Mouse (Mus musculus): ENCODE results near the gene Atxn3. TPM values are rescaled to one million over a fixed set of nuclear protein-coding genes. Genes with fewer than 3 reads are reported as not detected.

Gene Atxn3
- polyA plus RNA-seq, 1 experiment from 2014 or later, result 14.6 TPM

DNA sequence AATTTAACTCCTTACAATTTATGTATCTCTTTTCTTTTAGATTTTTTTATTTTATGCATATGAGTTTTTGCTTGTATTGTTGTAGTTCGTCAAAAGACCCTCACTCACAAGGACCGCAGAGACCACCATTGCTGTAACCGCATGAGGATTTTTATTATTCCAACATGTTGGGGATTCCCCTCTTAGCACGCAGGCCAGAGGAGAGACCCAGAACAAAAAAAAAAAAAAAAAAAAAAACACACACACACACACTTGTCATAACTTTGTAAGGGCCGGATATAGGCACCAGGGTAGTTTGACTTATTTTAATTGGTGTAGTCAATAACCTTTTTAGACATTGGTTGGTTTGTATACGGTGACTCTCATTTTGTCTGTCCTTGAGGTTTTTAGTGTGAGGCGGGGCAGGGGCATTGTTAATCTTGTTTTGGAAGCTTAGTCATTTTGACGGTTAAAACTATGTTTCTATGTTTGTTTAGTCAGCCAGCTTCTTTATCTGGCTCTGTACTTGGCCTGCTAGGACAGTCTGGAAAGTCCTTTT, 21.2 kb upstream of the Atxn3 start:
- no peaks in the 10 kb centered on the region for H3K27me3 ChIP-seq (ENCODE audit: control insufficient read depth, insufficient read depth, low read length)
- peaks cover 17% of the 10 kb centered on the region for H3K4me1 ChIP-seq (replicated peaks; ENCODE audit: control insufficient read depth, insufficient read depth, low read length)
- no peak for ATAC-seq (ENCODE audit: low FRiP score)
- 96% methylated on average over 8 of the region's 8 CpGs for WGBS
- H3K4me2 ChIP-seq (replicated peaks), result no peak overlapping the region
- H3K27ac ChIP-seq, result no peak overlapping the region
- no peak for DNase-seq (ENCODE audit: low spot score)
- peaks cover 24% of the 10 kb centered on the region for H3K36me3 ChIP-seq (replicated peaks; ENCODE audit: control insufficient read depth, insufficient read depth)
- no peaks in the 10 kb centered on the region for H3K9me3 ChIP-seq (ENCODE audit: control insufficient read depth, low read length)
- no peak overlapping the region for H3K4me3 ChIP-seq (replicated peaks; ENCODE audit: low read length)
- H3K9ac ChIP-seq, result no peak overlapping the region

DNA sequence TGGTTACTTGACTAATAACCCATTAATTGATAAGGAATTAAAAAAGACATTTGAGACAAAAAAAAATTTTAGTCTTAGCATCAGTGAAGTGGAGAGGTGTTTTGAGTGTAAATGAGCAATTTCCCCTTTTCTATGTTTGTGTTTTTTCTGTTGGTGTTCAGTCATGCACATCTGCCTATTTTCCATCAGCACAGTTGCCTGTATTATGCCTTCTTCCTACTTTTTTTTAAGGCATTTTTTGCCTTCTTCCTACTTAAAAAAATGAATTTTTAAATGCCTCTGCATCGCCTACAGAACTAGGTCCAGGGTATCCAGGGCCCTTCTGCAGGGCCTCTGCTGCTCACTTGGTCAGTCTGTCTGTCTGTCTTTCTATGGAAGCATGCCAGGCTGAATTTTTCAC, 20.5 kb upstream of the Atxn3 start:
- WGBS, result 93% methylated on average over 1 of the region's 1 CpGs
- H3K27ac ChIP-seq, result no peak overlapping the region
- H3K4me3 ChIP-seq (replicated peaks; ENCODE audit: low read length), result no peak overlapping the region
- no peaks in the 10 kb centered on the region for H3K9me3 ChIP-seq (ENCODE audit: control insufficient read depth, low read length)
- ATAC-seq (ENCODE audit: low FRiP score), result no peak
- H3K4me1 ChIP-seq (replicated peaks; ENCODE audit: control insufficient read depth, insufficient read depth, low read length), result peaks cover 18% of the 10 kb centered on the region
- no peak overlapping the region for H3K4me2 ChIP-seq (replicated peaks)
- no peak for DNase-seq (ENCODE audit: low spot score)
- H3K36me3 ChIP-seq (replicated peaks; ENCODE audit: control insufficient read depth, insufficient read depth), result peaks cover 17% of the 10 kb centered on the region
- no peak overlapping the region for H3K9ac ChIP-seq
- H3K27me3 ChIP-seq (ENCODE audit: control insufficient read depth, insufficient read depth, low read length), result no peaks in the 10 kb centered on the region

DNA sequence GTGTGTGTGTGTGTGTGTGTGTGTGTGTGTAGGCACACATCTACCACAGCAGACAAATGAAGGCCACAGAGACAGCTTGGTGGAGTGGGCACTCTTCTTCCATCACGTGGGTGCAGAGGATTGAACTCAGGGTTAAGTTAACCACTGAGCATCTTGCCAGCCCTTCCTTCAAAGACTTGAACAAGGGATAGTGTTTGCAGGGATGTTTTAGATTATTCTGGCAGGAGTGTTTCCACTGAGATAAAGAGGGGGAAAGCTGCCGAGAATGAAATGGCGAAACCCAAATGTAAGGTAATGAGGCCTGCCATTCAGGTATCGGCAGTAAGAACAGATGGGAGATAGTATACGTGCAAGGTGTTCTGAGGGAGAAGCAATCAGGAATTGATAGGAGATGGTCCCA, 20.1 kb upstream of the Atxn3 start:
- Histone ChIP-seq H3K9ac (no peak overlapping the region), H3K4me1 (replicated peaks; ENCODE audit: control insufficient read depth, insufficient read depth, low read length) (peaks cover 18% of the 10 kb centered on the region), H3K4me2 (replicated peaks) (no peak overlapping the region), H3K9me3 (ENCODE audit: control insufficient read depth, low read length) (no peaks in the 10 kb centered on the region), H3K27me3 (ENCODE audit: control insufficient read depth, insufficient read depth, low read length) (no peaks in the 10 kb centered on the region), H3K36me3 (replicated peaks; ENCODE audit: control insufficient read depth, insufficient read depth) (peaks cover 13% of the 10 kb centered on the region), H3K27ac (no peak overlapping the region), H3K4me3 (replicated peaks; ENCODE audit: low read length) (no peak overlapping the region)
- DNase-seq (ENCODE audit: low spot score), result no peak
- ATAC-seq (ENCODE audit: low FRiP score), result no peak
- 93% methylated on average over 5 of the region's 5 CpGs for WGBS

DNA sequence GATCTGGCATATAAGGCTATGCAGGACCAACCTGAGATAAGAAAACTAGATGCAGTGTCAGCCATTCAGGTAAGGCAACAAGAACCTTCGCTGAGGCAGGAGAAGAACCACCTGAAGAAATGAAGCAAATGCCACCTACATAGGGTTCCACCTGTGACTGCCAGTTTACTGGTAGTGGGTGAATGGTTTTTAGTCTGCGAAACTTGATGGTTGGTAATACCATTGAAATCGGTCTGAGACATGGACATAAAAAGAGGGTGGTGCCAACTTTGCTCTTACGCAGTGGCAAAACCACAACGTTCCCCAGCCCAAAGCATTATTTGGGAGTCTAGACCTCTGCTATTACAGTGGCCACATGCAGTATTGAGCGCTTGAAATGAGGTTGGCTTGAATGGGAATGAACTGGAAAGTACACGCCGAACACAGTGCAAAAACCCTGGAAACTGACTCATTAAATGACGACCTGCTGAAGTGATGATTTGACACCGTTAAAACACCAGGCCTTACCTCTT, 19.4 kb upstream of the Atxn3 start:
- H3K4me1 ChIP-seq (replicated peaks; ENCODE audit: control insufficient read depth, insufficient read depth, low read length), result peaks cover 22% of the 10 kb centered on the region
- H3K9me3 ChIP-seq (ENCODE audit: control insufficient read depth, low read length), result no peaks in the 10 kb centered on the region
- H3K4me2 ChIP-seq (replicated peaks), result peak overlapping the region; percentile 61
- ATAC-seq (ENCODE audit: low FRiP score) (no peak), DNase-seq (ENCODE audit: low spot score) (no peak)
- no peak overlapping the region for H3K27ac ChIP-seq
- H3K9ac ChIP-seq, result no peak overlapping the region
- H3K27me3 ChIP-seq (ENCODE audit: control insufficient read depth, insufficient read depth, low read length), result no peaks in the 10 kb centered on the region
- H3K4me3 ChIP-seq (replicated peaks; ENCODE audit: low read length), result peak overlapping the region; percentile 92; the same call in 1 of the 2 replicates
- H3K36me3 ChIP-seq (replicated peaks; ENCODE audit: control insufficient read depth, insufficient read depth), result peaks cover 6% of the 10 kb centered on the region
- 94% methylated on average over 10 of the region's 10 CpGs for WGBS

DNA sequence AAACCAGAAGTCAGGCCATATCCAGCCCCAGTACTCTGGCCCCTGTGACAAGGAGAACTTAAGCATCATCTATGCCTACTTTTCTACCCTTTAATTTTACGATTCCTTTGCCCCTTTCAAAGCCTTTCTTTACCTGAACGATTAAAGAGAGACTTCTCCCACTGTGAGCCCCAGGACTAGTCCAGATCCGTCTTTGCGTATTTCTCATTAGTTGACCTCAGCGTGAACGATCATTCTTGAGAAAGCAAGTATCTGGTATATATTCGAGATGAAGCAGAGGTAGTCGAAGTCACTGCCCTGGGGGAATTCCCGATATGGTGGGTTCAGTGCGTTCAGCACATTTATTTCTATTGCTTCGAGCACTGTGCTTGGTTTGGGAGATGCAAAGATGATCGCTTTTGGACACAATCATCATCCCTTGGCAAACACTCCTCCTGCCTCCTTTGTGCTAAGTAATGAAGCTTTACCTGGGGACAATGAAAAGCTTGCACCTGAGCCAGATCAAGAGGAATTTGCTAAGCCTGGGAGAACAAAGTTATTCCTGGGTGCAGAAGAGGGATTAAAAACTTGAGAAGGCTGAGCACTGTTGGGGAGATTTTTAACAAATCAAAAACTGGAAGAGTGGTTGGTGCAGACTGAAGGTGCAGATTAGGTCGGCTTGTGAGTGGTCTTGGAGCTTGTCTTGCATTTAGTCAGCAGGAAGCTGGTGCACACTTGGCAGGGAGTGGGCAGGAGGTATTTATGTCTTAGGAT, 18.8 kb upstream of the Atxn3 start:
- ATAC-seq (ENCODE audit: low FRiP score), result no peak
- peaks cover 22% of the 10 kb centered on the region for H3K4me1 ChIP-seq (replicated peaks; ENCODE audit: control insufficient read depth, insufficient read depth, low read length)
- no peaks in the 10 kb centered on the region for H3K27me3 ChIP-seq (ENCODE audit: control insufficient read depth, insufficient read depth, low read length)
- H3K9me3 ChIP-seq (ENCODE audit: control insufficient read depth, low read length), result no peaks in the 10 kb centered on the region
- H3K27ac ChIP-seq, result 0 out of 2 replicates have a peak overlapping the region, but pooled peaks have one; percentile 97
- peak overlapping the region; percentile 61 for H3K4me2 ChIP-seq (replicated peaks)
- peak overlapping the region; percentile 91 for H3K9ac ChIP-seq
- peaks cover 5% of the 10 kb centered on the region for H3K36me3 ChIP-seq (replicated peaks; ENCODE audit: control insufficient read depth, insufficient read depth)
- WGBS, result 20% methylated on average over 13 of the region's 13 CpGs
- DNase-seq (ENCODE audit: low spot score), result no peak
- peak overlapping the region; percentile 92 for H3K4me3 ChIP-seq (replicated peaks; ENCODE audit: low read length)

DNA sequence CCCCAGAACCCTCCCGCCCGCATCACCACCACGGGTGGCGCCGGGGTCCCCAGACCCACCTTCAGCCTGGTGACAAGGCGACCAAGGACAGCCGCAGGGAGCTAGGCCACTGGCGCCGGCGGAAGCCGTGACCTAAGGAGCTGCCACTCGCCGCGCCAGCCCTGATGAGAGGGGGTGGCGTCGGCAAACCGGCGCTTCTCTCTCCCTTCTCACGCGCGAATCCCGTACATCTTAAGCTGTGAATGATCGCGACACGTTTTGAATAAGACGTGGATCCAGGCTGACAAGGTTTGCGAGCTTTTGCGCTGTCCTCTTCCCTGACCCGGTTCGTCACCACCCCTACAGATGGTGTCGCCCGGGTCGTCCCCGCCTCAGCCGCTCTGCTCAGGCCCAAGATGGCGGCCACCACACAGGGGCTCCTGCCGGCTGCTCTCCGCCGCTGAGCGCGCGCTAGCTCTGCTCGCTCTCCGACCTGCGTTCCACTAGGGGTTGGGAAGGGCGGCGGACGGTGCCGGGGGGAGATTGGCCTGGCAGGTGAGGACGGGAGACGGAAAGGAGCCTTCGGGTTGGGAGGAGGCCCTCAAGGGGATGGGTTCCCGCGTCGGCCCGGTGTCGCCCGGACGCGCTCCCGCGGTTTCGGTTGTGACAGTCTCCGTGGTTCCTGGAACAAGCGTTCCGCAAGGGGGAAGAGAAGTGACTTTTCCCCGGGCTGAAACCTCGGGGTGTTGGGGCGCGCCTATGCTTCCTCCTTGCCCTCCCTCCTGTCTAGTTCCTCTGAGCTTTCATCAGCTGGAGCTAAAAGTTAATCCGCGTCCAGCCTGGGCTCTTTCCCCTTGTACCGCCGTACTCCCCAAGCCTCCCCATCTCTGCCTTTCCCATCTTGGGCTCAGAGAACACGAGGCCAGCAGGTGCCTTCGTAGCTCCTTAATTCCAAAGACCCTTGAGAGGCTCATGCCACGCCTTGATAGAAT, 17.8 kb upstream of the Atxn3 start, which contains the start of gene Cpsf2:
Gene Cpsf2, plus strand, starts transcription at position 388 of the 971 bp plus-strand sequence.
- under 1% methylated on average over 75 of the region's 77 CpGs for WGBS
- no peaks in the 10 kb centered on the region for H3K27me3 ChIP-seq (ENCODE audit: control insufficient read depth, insufficient read depth, low read length)
- no peaks in the 10 kb centered on the region for H3K9me3 ChIP-seq (ENCODE audit: control insufficient read depth, low read length)
- H3K27ac ChIP-seq, result peak within 1 kb of the TSS; percentile 97
- peak within 1 kb of the TSS; percentile 91 for H3K9ac ChIP-seq
- peaks cover 22% of the 10 kb centered on the region for H3K4me1 ChIP-seq (replicated peaks; ENCODE audit: control insufficient read depth, insufficient read depth, low read length)
- peaks cover 3% of the 10 kb centered on the region for H3K36me3 ChIP-seq (replicated peaks; ENCODE audit: control insufficient read depth, insufficient read depth)
- H3K4me2 ChIP-seq (replicated peaks), result peak within 1 kb of the TSS; percentile 61
- ATAC-seq (ENCODE audit: low FRiP score) (peak; percentile 96), DNase-seq (ENCODE audit: low spot score) (peak; percentile 80)
- peak within 1 kb of the TSS; percentile 92 for H3K4me3 ChIP-seq (replicated peaks; ENCODE audit: low read length)

DNA sequence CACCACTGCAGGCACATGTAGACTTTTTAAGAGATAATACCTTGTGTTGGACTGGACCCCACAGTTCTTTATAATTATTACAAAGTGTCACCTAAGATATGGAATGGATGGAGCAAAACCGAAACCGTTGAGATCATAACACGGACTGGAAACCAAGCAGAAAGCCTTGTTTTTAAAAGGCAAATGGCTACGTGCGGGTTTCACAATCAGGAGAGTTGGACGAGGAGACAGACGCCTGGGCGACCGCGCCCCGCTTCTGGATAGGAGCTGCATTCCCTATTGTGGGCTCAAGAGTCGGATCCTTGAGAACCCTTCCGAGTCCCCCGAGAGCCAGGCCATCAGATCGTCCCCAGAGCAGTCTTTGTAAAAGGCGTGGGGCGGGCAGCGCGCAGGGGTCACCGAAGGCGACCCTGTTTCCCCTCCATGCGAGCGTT, 17.1 kb upstream of the Atxn3 start:
- Histone ChIP-seq H3K4me1 (replicated peaks; ENCODE audit: control insufficient read depth, insufficient read depth, low read length) (peaks cover 22% of the 10 kb centered on the region), H3K36me3 (replicated peaks; ENCODE audit: control insufficient read depth, insufficient read depth) (peaks cover 3% of the 10 kb centered on the region), H3K27me3 (ENCODE audit: control insufficient read depth, insufficient read depth, low read length) (no peaks in the 10 kb centered on the region), H3K4me3 (replicated peaks; ENCODE audit: low read length) (peak overlapping the region; percentile 92), H3K4me2 (replicated peaks) (peak overlapping the region; percentile 61), H3K9ac (peak overlapping the region; percentile 91), H3K9me3 (ENCODE audit: control insufficient read depth, low read length) (no peaks in the 10 kb centered on the region), H3K27ac (peak overlapping the region; percentile 97)
- no peak for ATAC-seq (ENCODE audit: low FRiP score)
- DNase-seq (ENCODE audit: low spot score), result peak; percentile 50
- WGBS, result under 1% methylated on average over 23 of the region's 23 CpGs

DNA sequence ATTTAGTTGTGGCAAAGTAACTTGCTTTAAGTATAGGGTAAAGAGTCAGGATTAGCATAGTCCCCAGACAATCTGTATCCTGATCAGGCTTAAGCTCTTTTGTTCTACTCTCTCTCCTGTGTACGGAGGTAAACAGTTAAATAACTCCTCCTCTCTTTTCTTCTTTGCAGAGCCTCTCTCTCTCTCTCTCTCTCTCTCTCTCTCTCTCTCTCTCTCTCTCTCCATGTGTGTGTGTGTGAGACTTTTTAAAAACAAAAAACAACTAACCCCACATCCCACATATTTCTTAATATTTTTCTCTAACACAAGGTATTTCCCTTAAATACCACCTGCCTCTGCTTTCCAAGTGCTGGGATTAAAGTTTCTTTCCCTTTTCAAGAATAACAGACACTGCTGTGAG, 16.5 kb upstream of the Atxn3 start:
- no peaks in the 10 kb centered on the region for H3K27me3 ChIP-seq (ENCODE audit: control insufficient read depth, insufficient read depth, low read length)
- peaks cover 3% of the 10 kb centered on the region for H3K36me3 ChIP-seq (replicated peaks; ENCODE audit: control insufficient read depth, insufficient read depth)
- 0% methylated on average over 1 of the region's 1 CpGs for WGBS
- peak overlapping the region; percentile 91 for H3K9ac ChIP-seq
- DNase-seq (ENCODE audit: low spot score) (no peak), ATAC-seq (ENCODE audit: low FRiP score) (no peak)
- H3K27ac ChIP-seq, result peak overlapping the region; percentile 97
- H3K4me2 ChIP-seq (replicated peaks), result peak overlapping the region; percentile 61
- H3K4me3 ChIP-seq (replicated peaks; ENCODE audit: low read length), result peak overlapping the region; percentile 92
- H3K4me1 ChIP-seq (replicated peaks; ENCODE audit: control insufficient read depth, insufficient read depth, low read length), result peaks cover 22% of the 10 kb centered on the region
- H3K9me3 ChIP-seq (ENCODE audit: control insufficient read depth, low read length), result no peaks in the 10 kb centered on the region

DNA sequence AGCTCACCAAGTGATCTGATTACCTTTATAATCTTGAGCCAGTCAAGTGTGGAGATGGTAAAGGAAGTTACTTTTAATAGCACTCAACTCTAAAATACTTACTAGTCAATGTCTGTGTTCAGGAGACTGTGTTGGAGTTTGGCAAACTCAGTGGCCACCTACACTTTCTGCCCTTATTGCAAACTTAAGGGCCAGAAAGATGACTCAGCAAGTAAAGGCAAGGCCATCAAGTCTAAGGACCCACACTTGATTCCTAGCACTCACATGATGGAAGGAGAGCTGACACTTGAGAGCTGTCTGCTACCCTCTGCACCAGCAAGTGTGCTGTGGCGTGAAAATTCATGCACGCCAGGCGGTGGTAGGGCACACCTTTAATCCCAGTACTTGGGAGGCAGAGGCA, 14.2 kb upstream of the Atxn3 start:
- no peaks in the 10 kb centered on the region for H3K27me3 ChIP-seq (ENCODE audit: control insufficient read depth, insufficient read depth, low read length)
- H3K36me3 ChIP-seq (replicated peaks; ENCODE audit: control insufficient read depth, insufficient read depth), result peaks cover 21% of the 10 kb centered on the region
- H3K9ac ChIP-seq, result no peak overlapping the region
- WGBS, result 97% methylated on average over 3 of the region's 3 CpGs
- DNase-seq (ENCODE audit: low spot score) (no peak), ATAC-seq (ENCODE audit: low FRiP score) (no peak)
- no peak overlapping the region for H3K4me3 ChIP-seq (replicated peaks; ENCODE audit: low read length)
- H3K9me3 ChIP-seq (ENCODE audit: control insufficient read depth, low read length), result no peaks in the 10 kb centered on the region
- peaks cover 20% of the 10 kb centered on the region for H3K4me1 ChIP-seq (replicated peaks; ENCODE audit: control insufficient read depth, insufficient read depth, low read length)
- no peak overlapping the region for H3K27ac ChIP-seq
- H3K4me2 ChIP-seq (replicated peaks), result no peak overlapping the region

Data from hindbrain, embryonic 14.5 days (tissue).